Mouse (Mus musculus) CH12.LX (cell line): ENCODE data around the gene Fzd2. TPM values are rescaled to one million over a fixed set of nuclear protein-coding genes. Genes with fewer than 3 reads are reported as not detected.
A peak's percentile ranks its signal among the peaks of the same experiment; 100 is the strongest.

ENCODE experiments used
- DNase-seq: peaks from one replicate; pipeline ENCODE4 v3.0.0-alpha.2; 2013; ENCODE audit errors: extremely low read depth
- H3K27ac ChIP-seq: 2 replicates; pipeline ENCODE4 v1.5.1; 2012; ENCODE audit warnings: low read depth, mild to moderate bottlenecking, control low read depth, moderate library complexity; ENCODE audit not compliant: insufficient read depth
- H3K27me3 ChIP-seq: replicated peaks from 2 replicates; pipeline ENCODE3; 2012; ENCODE audit warnings: inconsistent platforms
- H3K36me3 ChIP-seq, 2 experiments: replicated peaks in 1 of 2; 2 replicates each; pipeline versions ENCODE3 to v1.6.1; 2012; ENCODE audit warnings: inconsistent platforms in 1 of 2, low read length in 1 of 2, mild to moderate bottlenecking in 1 of 2, mixed read lengths in 1 of 2, moderate library complexity in 1 of 2; ENCODE audit not compliant: control insufficient read depth in 1 of 2, insufficient read depth in 1 of 2
- H3K4me1 ChIP-seq, 2 experiments: 2 replicates each; pipeline ENCODE4 v1.6.1; 2012; ENCODE audit warnings: inconsistent platforms in 1 of 2, moderate library complexity in 1 of 2; ENCODE audit not compliant: insufficient read depth in 2 of 2, control insufficient read depth in 1 of 2
- H3K4me2 ChIP-seq: 2 replicates; pipeline ENCODE4 v1.6.1; 2012; ENCODE audit warnings: low read depth, mild to moderate bottlenecking, control low read depth; ENCODE audit not compliant: poor library complexity, insufficient read depth, severe bottlenecking
- H3K4me3 ChIP-seq, 3 experiments: fragments of 150-350 bp in 1 of 3; sonication (generic) in 1 of 3; replicated peaks in 1 of 3; 2 replicates each; pipeline versions ENCODE3 to v1.5.1; 2011 to 2012; ENCODE audit warnings: low read depth in 2 of 3, low read length in 2 of 3, mild to moderate bottlenecking in 2 of 3, moderate library complexity in 2 of 3, control low read depth in 1 of 3, improper control_type of control experiment in 1 of 3, inconsistent platforms in 1 of 3, mixed read lengths in 1 of 3; ENCODE audit not compliant: poor library complexity in 1 of 3
- H3K79me2 ChIP-seq: replicated peaks from 2 replicates; pipeline ENCODE4 v1.6.1; 2012; ENCODE audit warnings: mild to moderate bottlenecking, moderate library complexity; ENCODE audit not compliant: control insufficient read depth, poor library complexity, insufficient read depth, severe bottlenecking; ENCODE audit errors: extremely low read depth
- H3K9ac ChIP-seq: 2 replicates; pipeline ENCODE4 v1.6.1; 2012; ENCODE audit warnings: low read depth, mild to moderate bottlenecking, control low read depth, moderate library complexity; ENCODE audit not compliant: insufficient read depth
- H3K9me3 ChIP-seq: replicated peaks from 2 replicates; pipeline ENCODE3; 2012; ENCODE audit warnings: low read length, inconsistent platforms, mixed read lengths
- CTCF ChIP-seq, 2 experiments: IDR thresholded peaks in 1 of 2; conservative IDR thresholded peaks in 1 of 2; 2 replicates each; pipeline ENCODE4 v1.5.1; 2011 to 2012; ENCODE audit warnings: low read depth in 2 of 2, low read length in 2 of 2, improper control_type of control experiment in 1 of 2, inconsistent platforms in 1 of 2, mild to moderate bottlenecking in 1 of 2, moderate library complexity in 1 of 2
- E2F4 ChIP-seq: IDR thresholded peaks from 2 replicates; pipeline ENCODE4 v1.6.1; 2011; ENCODE audit warnings: low read depth, low read length, improper control_type of control experiment; ENCODE audit not compliant: insufficient replicate concordance
- ELF1 ChIP-seq: IDR thresholded peaks from 2 replicates; pipeline ENCODE4 v1.6.1; 2014; ENCODE audit warnings: low read depth, mild to moderate bottlenecking, inconsistent platforms, low read length, improper control_type of control experiment
- HCFC1 ChIP-seq: IDR thresholded peaks from 2 replicates; pipeline ENCODE4 v1.6.1; 2012; ENCODE audit warnings: low read depth, mild to moderate bottlenecking, inconsistent platforms, low read length, improper control_type of control experiment
- JUND ChIP-seq: conservative IDR thresholded peaks from 2 replicates; pipeline ENCODE4 v1.6.1; 2011; ENCODE audit warnings: low read depth, low read length, improper control_type of control experiment
- KAT2A ChIP-seq: IDR thresholded peaks from 2 replicates; pipeline ENCODE4 v1.6.1; 2012; ENCODE audit warnings: low read length, improper control_type of control experiment, inconsistent platforms; ENCODE audit not compliant: insufficient replicate concordance
- MAX ChIP-seq: IDR thresholded peaks from 2 replicates; pipeline ENCODE4 v1.6.1; 2011; ENCODE audit warnings: low read length, improper control_type of control experiment
- MEF2A ChIP-seq: IDR thresholded peaks from 2 replicates; pipeline ENCODE4 v1.6.1; 2014; ENCODE audit warnings: low read depth, mild to moderate bottlenecking, inconsistent platforms, low read length, improper control_type of control experiment, borderline replicate concordance
- MXI1 ChIP-seq: IDR thresholded peaks from 2 replicates; pipeline ENCODE4 v1.6.1; 2011; ENCODE audit warnings: mild to moderate bottlenecking, low read depth, low read length, improper control_type of control experiment
- NELFE ChIP-seq: IDR thresholded peaks from 2 replicates; pipeline ENCODE4 v1.6.1; 2011; ENCODE audit warnings: low read depth, low read length, improper control_type of control experiment
- NRF1 ChIP-seq: IDR thresholded peaks from 2 replicates; pipeline ENCODE4 v1.6.1; 2014; ENCODE audit warnings: low read depth, mild to moderate bottlenecking, inconsistent platforms, low read length, improper control_type of control experiment, moderate library complexity
- PAX5 ChIP-seq: IDR thresholded peaks from 2 replicates; pipeline ENCODE4 v1.6.1; 2012; ENCODE audit warnings: low read length, inconsistent platforms, mixed read lengths
- POLR2A ChIP-seq: IDR thresholded peaks from 2 replicates; pipeline ENCODE4 v1.6.1; 2011; ENCODE audit warnings: low read depth, mild to moderate bottlenecking, improper control_type of control experiment, low read length
- RCOR1 ChIP-seq: conservative IDR thresholded peaks from 2 replicates; pipeline ENCODE4 v1.6.1; 2012; ENCODE audit warnings: low read depth, mild to moderate bottlenecking, inconsistent platforms, low read length, improper control_type of control experiment
- SIN3A ChIP-seq: IDR thresholded peaks from 2 replicates; pipeline ENCODE4 v1.6.1; 2012; ENCODE audit warnings: low read length, improper control_type of control experiment, inconsistent platforms
- ZKSCAN1 ChIP-seq: IDR thresholded peaks from 2 replicates; pipeline ENCODE4 v1.6.1; 2012; ENCODE audit warnings: low read depth, inconsistent platforms, low read length, improper control_type of control experiment, borderline replicate concordance
- ZMIZ1 ChIP-seq: IDR thresholded peaks from 2 replicates; pipeline ENCODE4 v1.6.1; 2012; ENCODE audit warnings: low read depth, mild to moderate bottlenecking, inconsistent platforms, low read length, improper control_type of control experiment
- dilution Hi-C: fragments of 300-500 bp; cut with MboI; formaldehyde crosslinking; loops from 2 replicates; pipeline ENCODE4 v1.14.3; 2020; ENCODE audit warnings: low sequenced_read_pairs; ENCODE audit not compliant: extremely low pct_unique_long_range_greater_than_20kb, extremely low pct_ligation_motif_present
- in situ Hi-C: fragments of 300-500 bp; cut with MboI; formaldehyde crosslinking; loops from 3 replicates; pipeline ENCODE4 v1.14.3; 2019; ENCODE audit warnings: low sequenced_read_pairs, low pct_ligation_motif_present, low pct_unique_long_range_greater_than_20kb, mixed read lengths
- polyA plus RNA-seq: library from polyadenylated mRNA; unstranded; fragments of >175 nt; gene quantifications from 2 replicates; pipeline ENCODE4 v1.2.1, GENCODE M21; 2012; ENCODE audit warnings: low read depth; ENCODE audit not compliant: insufficient read length
- total RNA-seq, 2 experiments: library from RNA; depleted of rRNA; stranded (reverse); fragments of 300-350 nt in 1 of 2; fragments of >200 nt in 1 of 2; gene quantifications; 2 replicates each; pipeline ENCODE4 v1.2.3; 2012 to 2014

Gene Fzd2
- total and polyA plus RNA-seq, 3 experiments: 0.13 to 0.35 (median 0.20) TPM

GRCm38 (mm10) chr11:102619449-102619848, 15.3 kb downstream of the Fzd2 start:
- in situ Hi-C loops: no loop called here
- Histone ChIP-seq H3K79me2 (no peaks in the 10 kb centered on the region), H3K4me3 (no peak overlapping the region), H3K27me3 (peaks cover 61% of the 10 kb centered on the region), H3K27ac (no peak overlapping the region), H3K9me3 (peaks cover 17% of the 10 kb centered on the region), H3K36me3 (no peaks in the 10 kb centered on the region), H3K4me1 (no peaks in the 10 kb centered on the region), H3K9ac (no peak overlapping the region), H3K4me2 (no peak overlapping the region)
- TF ChIP-seq E2F4 (no peak), CTCF (conservative IDR thresholded peaks at IDR 0.05 in 1 of 2, IDR thresholded peaks at IDR 0.05 in 1 of 2; ENCODE audit: low read depth in 2 of 2, low read length in 2 of 2) (peak; percentile 13 to 40; a peak in 2 of 4 replicates)
- dilution Hi-C loops: no loop called here
- DNase-seq: peak; percentile 10

DNA sequence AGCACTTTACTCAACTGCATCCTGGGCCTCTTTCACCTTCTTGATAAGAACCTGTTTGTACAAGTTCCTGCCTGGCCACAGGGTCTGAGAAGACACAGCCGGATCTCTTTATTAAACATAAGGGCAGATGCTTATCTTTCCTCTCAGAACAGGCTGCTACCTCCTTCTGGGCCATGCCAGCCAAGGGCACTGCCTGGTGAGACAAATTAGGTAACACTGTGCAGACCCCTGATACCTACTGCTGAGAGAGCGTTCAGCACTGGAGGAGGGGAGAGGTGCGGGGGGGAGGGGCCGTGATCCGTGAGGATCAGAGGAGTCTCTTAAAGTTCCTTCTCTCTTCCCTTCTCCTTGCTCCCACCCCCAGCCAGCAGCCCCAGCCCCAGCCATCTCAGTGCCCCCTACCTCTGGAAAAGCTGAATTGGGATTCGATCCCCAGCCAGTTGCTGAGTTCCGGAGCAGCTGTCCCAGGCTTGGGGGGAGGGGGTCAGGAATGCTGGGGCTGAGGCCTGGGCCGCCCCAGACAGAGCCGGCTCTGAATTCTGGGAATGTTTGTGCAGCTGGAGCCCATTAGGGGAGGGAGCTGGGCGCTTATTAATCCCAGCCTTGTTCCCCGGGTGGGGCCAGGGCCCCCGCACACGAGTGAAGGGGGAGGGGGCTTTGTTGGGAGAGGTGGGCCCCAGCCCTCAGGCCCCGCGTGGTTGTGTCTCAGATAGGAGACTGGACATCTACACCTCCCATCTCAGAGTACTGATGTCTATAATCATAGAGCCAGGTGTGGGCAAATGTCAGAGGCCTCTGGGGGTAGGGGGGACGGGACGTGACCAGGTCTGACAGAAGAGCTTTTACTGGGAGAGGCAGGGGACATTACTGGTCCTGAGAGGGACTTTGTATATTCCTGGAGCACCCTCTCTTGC, 19.9 kb downstream of the Fzd2 start:
- Histone ChIP-seq H3K4me3 (no peak overlapping the region), H3K27ac (no peak overlapping the region), H3K9ac (no peak overlapping the region)
- TF ChIP-seq JUND (no peak), ZKSCAN1 (no peak), ELF1 (no peak), NRF1 (no peak), ZMIZ1 (no peak), MEF2A (no peak), MXI1 (no peak), KAT2A (no peak), HCFC1 (no peak), MAX (no peak), RCOR1 (no peak), SIN3A (no peak), NELFE (no peak), POLR2A (no peak), PAX5 (no peak)
- TF ChIP-seq, all 38 proteins: peak for 0
- dilution Hi-C loops (no loop called here), in situ Hi-C loops (no loop called here)
- H3K9me3 ChIP-seq: peaks cover 9% of the 10 kb centered on the region
- H3K79me2 ChIP-seq: no peaks in the 10 kb centered on the region
- peaks cover 4 to 8% of the 10 kb centered on the region in 2 experiments for H3K4me1 ChIP-seq
- no peaks in the 10 kb centered on the region for H3K36me3 ChIP-seq
- peaks cover 69% of the 10 kb centered on the region for H3K27me3 ChIP-seq
- no peak overlapping the region for H3K4me2 ChIP-seq
- DNase-seq: no peak
